Mouse (Mus musculus) 3134 (cell line): ENCODE data around the gene Ccdc157.

Experiments used
- DNase-seq: peaks from one replicate; pipeline ENCODE4 v3.0.0-alpha.2; 2011; ENCODE audit warnings: low spot score; ENCODE audit not compliant: insufficient read length; ENCODE audit errors: extremely low read depth

The Ccdc157 gene

DNA sequence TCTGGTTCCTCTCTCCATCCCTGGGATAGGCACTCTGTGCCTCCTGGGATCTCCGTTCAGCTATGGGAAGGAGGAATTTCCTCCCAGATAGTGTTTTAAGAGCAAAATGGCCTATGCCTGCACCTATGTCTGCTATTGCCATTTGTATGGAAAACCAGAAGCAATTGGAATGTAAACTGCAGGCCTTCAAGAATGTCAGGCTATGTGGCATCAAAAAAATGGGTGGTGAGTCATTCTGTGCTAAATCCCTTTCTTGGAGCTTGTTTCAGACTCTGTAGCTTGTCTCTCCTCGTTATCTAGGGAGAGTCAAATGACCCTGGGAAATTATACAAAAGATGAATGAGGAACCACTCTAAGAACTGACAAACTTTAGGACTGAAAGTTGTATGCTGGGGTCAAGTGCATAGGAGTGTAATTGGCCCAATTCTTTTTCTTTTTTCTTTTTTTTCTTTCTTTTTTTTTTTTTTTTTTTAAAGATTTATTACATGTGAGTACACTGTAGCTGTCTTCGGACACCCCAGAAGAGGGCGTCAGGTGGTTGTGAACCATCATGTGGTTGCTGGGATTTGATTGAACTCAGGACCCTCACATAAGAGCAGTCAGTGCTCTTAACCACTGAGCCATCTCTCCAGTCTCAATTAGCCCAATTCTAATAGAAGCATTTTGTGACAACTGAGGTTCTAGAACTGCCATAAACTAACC lies 24.3 kb upstream of the Ccdc157 start:
- DNase-seq, result no peak

DNA sequence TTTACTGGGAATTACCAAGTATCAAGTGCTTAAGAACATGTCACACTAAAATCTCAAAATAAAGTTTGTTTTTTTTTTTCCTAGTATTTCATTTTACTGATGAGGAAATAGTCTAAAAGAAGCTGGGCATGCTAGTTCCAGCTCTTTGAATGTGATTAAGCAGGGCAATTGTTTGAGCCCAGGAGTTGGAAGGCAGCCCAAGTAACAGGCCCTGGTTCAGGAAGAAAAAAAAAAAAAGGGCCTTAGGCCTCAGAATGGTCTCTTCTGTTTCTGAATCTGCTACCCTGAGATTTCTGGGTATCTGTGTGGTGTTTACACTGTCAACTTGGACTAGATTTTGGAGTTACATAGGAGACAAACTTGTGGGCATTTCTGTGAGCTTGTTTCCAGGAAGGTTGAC lies 23.4 kb upstream of the Ccdc157 start:
- no peak for DNase-seq

DNA sequence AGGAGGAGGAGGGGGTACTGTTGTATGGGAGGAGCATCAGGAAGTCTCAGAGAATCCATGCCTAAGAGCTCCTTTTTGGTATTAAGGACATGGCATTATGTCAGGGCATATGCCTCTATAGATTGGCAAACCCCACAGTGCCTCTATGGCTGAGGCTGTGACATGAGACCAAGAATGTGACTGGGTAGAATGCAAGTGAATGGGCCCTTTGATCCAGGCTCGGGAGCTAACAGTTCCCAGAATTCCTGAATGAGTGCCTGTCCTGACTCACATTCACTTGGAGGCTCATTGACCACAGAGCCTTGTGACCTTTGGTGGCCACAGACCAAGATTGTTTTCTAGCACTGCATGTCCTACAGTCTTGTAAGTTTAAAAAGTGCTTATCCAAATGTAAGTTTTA lies 22.0 kb upstream of the Ccdc157 start:
- DNase-seq, result peak; percentile 63

DNA sequence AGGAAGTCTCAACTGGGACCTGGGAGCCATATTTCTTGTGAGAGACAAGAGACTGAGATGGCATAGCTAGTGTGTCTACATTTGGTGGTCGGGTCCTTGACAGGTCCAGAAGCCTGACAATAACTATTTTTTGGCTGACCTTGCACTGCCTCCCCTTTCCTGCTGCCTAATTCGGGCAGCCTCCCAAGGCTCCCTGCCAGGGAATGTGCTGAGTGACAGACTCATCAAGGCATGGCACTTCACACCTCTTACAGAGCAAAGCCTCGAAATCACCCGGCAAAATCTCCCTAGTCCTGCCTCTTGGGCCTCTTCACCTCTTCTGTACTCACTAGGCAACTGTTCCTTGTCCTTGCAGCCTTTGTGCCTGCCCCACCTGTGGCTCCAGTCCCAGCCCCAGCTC lies 17.6 kb upstream of the Ccdc157 start:
- DNase-seq, result no peak

DNA sequence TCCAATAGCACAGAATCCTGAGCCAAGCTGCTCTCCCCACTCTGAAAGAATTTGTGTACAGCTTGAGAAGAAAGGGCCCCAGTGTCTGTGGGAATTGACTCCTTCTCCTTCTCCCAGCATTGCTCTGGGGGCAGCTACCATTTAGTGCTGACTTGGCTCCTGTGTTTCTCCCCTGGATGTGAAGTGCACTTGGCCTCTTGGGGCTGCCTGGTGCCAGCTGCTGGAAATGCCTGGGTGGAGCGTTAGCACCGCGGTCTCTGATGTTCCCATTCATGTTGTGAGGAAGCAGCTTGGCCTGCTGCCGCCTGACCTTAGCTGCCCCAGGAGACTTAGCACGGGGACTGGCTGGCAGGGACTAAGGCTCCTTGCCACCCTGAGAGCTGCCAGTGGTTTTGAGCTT lies 14.5 kb upstream of the Ccdc157 start:
- no peak for DNase-seq

DNA sequence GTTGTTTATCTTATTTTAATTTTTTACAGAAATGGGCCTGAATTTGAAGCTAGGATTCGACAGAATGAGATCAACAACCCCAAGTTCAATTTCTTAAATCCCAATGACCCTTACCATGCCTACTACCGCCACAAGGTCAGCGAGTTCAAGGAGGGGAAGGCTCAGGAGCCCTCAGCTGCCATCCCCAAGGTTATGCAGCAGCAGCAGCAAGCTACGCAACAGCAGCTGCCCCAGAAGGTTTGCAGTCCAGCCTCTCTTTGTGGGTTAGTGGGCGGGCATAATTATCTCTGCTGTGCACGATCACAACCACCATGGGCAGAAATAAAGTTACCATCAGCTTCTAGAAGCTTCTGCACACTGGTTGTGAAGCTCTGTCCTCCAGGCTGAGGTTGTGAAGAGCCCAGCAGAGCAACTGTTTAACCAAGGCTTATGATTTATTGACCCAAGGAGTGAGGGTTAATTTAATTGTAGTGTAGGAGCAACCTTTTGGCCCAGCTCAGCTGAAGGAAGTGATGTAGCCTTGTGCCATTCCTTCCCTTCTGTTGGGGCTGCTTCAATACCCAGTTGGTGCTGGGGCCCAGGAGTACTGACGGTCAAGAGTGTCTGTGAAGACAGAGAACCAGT lies 6.5 kb upstream of the Ccdc157 start:
- no peak for DNase-seq

DNA sequence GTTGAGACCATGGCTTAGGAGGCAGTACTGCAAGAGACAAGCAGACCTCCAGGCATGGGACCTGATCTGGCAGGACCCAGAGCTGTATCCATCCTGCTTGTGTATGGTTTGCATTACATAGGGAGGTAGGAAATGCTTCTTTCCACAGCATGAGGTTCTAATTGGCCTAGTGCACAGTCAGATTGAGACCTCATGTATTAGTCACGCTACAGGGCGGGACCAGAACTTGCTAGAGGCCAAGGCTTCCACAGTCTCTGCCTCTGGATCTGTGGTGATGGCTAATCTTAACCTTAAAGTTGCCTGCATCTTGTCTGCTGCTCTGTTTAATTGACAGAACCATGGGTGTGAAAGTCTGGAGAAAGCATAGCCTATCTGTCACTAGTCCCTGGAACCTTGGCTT lies 4.6 kb upstream of the Ccdc157 start:
- no peak for DNase-seq

DNA sequence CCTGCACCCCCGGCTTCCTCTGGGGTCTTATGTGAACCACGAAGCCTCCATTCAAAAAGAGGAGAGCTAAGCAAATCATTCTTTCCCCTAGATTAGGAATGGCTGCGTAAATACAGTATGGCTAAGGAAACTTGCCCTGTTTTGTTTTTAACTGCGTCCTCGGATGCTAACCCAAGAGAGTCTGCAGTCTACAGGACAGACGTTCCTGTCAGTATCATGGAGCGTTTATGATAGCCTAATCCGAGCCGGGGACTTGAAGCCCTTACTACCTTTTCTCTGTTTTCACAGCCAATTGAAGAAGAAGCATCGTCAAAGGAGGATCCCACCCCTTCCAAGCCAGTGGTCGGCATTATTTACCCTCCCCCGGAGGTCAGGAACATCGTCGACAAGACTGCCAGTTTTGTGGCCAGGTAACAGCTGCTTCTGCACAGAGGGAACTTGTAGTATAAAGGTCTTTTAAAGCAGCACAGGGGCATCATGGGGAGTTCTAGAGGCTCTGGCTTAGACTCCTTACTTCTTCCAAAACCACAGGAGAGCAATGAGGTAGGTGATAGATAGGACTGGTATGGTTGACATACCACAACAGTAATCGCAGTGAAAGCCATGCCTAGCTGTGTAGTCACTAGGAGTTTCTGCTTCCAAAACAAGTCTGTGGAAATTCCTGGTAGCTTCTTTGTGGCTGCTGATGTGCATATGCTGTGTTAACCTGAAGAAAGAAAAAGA lies 826 bp upstream of the Ccdc157 start:
- no peak for DNase-seq

DNA sequence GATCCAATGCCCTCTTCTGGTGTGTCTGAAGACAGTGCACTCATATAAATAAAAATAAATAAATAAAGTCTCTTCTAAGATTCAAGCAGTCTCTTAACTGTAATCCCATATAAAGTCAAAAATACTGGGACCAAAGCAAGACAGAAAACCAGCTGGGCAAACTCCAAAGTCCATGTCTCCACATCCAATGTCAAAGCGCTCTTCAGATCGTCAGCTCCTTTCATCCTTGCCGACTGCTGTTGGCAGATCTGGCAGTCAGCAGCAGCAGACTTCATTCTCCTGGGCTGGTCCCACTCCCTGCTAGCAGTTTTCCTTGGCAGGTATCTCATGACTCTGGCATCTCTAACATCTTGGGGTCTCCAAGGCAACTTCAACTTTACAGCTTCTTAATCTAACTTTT lies 1.4 kb downstream of the Ccdc157 start:
- DNase-seq, result no peak

DNA sequence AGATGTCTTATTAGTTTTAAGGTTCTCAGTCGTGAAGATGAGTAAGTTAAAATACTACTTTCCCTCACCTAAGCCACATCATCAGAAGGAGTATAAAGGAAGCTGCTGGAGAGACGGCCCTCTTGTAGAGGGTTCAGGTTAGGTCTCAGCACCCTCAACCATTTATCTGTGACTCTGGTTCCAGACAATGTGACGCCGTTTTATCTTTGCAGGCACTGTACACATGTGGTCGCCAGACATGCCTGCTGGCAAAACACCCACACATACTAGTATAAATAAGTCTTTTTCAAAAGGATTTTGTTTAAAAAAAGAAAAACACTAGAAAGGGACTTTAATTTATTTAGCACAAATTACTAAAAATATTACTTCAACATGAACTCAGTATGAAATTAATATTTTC lies 4.5 kb downstream of the Ccdc157 start:
- DNase-seq, result no peak

DNA sequence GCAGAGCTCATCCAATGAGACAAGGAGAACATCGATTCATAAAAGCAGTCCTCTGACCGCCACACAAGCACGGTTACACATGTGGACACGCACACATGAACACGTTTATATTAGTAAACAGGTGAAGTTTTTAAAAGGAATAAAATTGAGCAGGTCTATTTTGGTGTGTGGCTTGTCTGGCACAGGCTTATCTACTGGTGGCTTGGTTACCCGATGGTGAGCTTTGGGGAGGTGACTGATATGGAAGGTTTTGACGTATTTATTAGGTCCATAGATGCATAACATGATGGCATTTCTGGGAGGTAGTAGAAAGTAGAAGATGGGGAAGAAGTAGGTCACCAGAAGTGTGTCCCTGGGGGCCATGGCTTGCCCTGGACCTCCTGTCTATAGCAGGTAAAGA lies 6.4 kb downstream of the Ccdc157 start:
- DNase-seq, result no peak

DNA sequence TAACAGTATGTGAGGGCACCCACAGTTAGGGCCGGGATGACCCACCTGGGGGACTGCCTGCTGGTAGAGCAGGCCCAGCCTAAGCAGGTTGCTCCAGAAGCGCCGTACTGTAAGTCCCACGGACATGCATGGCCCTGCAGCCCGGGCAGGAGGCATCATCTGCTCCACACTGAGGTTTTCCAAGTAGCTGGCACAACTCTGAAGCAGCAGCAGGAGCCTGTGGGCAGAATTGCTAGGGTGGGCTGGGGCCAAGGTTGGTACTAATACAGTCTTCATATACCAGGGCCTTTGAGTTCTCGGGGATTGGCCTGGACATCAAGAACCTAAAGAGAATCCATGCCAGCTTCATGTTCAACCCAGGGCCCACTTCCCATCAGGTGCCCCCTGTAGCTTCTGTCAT lies 10.2 kb downstream of the Ccdc157 start:
- DNase-seq, result no peak

DNA sequence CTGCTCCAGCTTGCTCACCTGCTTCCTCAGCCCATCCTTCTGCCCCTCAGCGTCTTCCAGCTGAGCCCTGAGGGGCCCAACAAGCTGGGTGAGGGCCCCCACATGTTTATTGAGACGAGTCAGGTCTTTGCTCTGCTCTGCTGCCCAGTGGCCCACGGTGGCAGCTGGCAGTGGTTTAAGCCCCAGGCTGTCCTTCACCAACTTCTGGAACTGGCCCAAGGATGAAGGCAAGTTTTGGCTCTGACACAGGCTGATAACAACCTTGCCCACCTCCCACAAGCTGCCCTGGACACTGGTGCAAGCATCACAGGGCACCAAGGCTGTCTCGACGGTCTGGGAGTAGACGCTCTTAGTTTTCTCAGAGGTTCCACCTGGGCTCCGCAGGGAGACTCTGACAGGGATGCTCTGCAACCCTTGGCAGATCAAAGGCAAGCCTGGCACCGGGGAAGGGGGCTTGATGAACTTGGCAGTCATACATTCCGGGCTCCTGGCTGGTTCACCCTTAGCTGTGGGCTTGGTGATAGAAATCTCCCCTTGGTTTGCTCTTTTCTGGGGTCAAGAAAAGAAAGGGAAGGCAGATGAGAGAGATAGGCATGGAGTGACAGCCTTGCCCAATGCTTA lies 11.4 kb downstream of the Ccdc157 start:
- no peak for DNase-seq

DNA sequence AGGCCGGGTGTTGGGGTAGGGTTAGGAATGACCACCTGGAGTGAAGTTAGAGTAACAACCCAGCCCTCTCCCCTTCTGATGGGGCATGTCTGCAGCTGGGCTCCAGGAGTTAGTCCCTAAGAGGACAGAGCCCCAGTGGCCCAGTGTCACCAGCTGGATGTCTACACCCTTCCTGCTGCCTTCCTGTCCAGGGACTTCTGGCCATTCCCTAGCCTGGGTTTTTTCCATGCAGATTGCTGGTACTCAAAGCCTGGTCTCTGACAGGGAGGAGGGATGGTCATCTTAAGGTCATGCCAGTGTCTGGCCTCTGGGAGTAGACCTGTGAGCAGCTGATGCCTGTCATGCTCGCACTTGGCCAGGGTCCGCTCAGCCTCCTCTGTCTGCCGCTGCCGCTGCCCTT lies 12.0 kb downstream of the Ccdc157 start:
- DNase-seq, result no peak

DNA sequence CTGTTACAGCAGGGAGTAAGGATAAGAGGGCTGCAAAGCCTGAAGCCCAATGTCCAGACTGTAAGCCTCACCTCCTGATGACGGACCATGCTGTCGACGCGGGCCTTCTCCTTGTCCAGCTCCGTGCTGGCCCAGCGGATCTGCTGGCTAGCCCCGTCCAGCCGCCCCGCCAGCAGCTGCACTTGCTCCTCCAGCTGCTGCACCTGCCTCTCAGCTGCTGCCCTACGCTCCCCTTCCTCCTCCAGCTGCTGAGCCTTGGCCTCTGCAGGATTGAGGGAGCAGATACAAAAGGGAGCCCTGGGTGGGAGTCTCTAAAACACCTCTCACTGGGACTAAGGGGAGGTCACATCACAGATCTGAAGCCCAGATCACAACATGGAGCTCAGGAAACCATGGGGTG lies 13.0 kb downstream of the Ccdc157 start:
- no peak for DNase-seq

DNA sequence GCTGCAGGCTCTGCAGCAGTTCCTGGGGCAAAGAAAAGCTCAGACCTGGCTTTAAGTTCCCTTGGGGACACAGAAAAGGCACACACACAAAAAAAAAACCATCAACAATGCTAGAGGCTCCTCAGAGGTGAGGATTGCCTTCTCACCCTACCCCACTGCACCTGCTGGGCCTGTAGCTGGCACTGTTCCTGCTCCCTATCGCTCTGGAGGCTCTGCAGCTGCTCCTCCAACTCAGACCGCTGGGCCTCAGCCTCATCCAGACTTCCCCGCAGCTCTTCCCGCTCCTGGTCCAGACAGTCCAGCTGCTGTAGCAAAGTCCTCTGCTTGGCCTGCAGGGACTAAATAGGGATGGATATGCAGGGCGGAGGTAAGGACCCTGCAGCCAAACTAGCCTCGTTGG lies 13.7 kb downstream of the Ccdc157 start:
- no peak for DNase-seq

DNA sequence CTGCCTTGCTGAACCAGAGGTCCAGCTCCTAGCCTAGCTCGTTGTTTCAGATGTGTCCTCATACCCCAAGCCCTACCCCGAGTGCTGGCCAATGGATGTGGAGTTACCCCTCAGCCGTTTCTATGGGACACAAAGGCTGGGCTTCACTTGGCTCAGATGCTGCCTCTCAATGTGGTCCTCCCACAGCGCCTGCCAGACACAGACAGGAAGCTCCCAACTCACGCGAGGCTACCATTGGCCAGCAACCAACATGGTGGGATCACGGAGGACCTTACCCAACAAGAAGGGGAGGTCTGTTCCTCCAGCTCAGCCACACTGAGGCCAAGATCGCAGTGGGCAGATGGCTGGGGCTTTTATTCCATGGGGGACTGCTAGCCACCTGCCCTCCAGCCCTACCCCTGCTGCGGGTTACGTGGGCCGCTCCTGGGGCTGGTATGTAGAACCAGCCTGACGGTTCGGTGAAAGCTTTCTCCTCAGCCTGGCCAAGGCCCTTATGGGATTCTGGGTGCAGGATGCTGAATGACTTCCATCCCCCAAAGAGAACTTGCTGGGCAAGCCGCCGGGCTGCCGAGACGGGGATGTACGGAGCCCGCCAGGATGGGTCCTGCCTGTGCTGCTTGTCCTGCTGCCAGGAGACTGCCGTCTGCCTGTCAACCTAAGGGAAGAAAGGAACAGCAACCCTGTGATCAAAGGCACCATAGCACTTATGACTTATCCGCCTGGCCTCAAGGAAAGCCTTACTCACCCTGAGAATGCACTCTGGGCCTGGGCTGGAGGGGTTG lies 16.6 kb downstream of the Ccdc157 start:
- no peak for DNase-seq

DNA sequence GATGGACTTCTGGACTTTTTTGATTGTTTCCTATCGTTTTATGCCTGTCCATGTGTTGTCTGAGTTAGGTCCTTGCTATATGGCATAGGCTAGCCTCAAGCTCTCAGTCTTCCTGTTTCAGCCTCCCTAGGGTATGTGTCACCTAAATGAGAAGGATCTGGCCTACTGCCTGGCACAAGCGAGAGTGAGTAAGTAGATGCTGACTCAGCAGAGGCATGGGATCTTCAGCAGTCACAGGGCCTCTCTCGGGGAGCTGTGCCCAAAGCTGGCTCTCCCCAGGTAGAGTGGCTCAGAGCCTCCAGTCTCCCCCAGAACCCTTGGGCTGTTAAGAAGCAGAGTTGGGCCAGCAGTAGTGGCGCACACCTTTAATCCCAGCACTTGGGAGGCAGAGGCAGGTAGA lies 17.7 kb downstream of the Ccdc157 start:
- DNase-seq, result peak; percentile 46

DNA sequence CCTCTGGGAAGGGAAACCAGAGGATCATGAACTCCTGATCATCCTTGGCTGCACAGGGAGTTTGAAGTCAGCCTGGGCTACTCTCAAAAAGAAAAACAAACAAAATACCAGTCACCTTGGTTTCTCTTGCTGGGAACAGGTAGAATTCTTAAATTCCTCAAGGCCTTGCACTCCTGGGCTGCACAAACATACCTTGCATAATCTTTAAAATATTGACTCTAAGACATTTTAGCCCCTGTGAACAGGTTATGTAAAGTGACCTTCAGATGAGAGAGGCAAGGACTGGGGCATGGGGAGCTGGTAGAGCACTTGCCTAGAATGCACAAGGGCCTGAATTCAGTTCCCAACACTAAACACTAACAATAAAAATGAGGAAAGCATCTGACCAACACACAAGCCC lies 18.6 kb downstream of the Ccdc157 start:
- DNase-seq, result no peak

DNA sequence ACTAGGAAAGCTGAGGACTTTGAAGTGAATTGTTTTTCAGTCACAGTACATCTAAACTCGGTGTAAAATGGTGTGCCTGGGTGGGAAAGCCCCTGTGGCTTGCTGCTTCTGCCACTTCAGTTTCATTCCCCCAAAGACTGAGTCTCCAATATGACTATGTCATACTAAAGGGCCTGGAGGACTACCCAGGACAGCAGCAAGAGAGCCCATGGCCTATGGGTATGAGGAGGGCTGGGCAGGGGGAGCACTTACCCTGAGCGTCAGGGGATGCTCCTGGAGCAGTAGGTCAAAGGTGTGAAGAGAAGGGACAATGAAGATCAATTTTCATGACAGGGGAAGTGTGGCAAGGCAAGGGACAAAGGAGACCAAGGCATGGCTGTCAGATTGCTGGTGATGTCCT lies 21.1 kb downstream of the Ccdc157 start:
- DNase-seq, result no peak
